Mouse (Mus musculus) spleen, postnatal 14 days (tissue): ENCODE measurements at regions not wholly inside any gene's neighbourhood (a gene's known extent, or its start where the extent isn't known, plus 50 kb on each side); places are given as distances from the start of the nearest gene placed in this dataset.
"Not testable (repeated sequence)": the region's sequence is repeated elsewhere in the genome, so short reads cannot be mapped to it uniquely, and the experiment has no call there.

Experiments used
- DNase-seq, 2 experiments: peaks; one replicate each; pipeline ENCODE4 v3.0.0; 2021 to 2022; ENCODE audit warnings: low spot score in 2 of 2

DNA sequence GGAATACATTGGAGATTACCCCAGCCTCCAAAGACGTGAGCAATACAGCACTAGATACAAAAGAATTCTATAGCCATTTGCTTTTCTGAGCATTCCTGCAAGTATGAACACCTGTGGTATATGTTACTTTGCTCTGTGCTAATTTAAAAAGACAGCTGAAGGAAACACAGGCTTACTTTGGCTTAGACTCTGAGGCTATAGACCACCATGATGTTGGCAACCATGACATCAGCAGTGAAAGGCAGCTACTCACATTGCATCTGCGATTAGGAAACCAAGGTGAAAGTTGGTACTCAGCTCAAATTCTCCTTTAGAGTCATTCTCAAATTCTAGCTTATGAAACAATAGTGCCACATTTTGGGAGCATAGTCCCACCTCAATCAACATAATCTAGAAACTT is 451.4 kb upstream of the Tbl1xr1 start:
- no peak for DNase-seq

DNA sequence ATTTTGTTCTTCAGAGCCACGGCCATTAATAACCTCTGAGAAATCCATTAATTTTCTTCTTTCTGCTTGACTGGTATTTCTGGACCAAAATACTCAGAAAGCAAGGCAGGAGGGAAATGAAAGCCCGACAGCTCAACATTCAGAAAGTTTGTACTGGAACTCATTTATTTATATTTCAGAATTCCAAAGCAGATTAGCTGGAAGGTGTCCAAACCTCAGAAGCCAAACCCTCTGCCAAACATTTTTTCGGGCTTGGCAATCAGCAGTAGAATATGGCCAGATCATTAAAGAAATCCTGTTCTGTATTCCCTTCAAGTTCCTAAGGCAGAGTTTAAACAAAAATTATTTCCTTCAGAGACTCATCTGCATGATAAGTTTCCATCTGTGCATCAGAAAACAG is 450.4 kb upstream of the Tbl1xr1 start:
- DNase-seq, result no peak

DNA sequence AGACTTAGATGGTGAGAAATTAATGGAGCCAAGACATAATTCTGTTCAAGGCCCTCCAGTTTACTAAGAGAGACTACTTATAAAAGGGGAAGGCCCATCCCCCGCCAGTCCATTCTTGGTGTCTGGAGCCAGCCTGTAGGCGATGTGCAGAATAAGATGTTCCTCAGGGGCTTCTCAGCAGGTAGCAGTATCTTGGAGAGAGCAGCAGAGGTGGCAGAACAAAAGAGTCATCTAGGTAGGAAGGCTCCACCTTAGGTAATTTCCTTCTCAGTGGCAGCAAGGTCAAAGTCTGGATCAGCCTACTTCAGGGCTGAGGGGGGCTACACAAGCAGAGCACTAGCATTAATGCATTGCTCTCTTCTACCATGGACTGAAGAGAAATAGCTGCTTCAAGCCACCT is 449.4 kb upstream of the Tbl1xr1 start:
- not testable (repeated sequence) for DNase-seq

DNA sequence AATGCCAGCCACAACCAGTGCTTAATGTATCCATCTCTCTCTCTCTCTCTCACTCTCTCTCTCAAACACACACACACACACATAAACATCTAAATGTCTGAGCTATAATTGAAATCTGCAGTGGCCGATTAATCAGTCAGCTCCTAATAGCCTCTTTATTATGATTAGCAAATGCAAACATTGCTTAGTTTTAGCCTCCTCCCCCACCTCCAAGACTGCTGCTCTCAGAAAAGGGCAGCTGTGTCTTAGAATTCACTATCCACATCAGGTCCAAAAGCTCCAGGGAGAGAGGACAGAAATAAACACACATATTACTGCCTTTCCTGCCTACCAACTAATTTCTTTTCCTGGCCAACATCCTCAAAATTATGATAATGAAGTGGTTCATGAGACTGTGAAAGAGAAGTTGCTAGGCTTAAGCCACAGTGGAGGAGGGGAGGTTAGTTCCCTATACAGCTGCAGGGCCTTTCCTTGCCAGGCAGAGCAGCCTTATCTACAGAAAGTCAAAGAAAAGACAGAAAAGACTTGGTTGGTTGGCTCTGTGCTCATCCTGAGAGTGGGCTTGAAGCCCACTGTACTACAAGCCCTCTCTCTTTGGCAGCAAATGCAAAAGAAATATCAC is 442.7 kb upstream of the Tbl1xr1 start:
- no peak for DNase-seq

DNA sequence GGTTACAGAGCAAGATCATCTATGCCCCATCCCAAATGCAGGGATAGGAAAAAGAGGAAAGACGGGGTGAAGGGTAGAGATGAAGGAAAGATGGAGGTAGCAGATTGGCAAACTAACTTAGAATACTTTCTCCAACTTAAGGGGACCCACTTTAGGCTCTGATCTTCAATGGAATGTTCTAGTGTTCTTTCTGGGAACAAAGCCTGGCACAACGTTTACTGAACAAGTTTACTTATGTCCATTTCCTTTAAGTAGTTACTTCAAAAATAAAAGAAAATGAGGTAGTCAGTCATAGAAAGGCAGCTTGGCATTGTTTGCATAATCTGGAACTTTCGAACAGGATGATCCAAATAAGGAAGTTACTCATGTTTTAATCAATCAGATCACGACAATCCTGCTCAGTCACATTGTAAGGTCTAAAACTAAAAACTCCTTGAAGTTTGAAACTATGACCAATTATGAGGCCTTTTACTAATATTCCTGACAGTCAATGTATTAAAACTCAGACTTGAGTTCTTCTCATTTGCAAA is 441.7 kb upstream of the Tbl1xr1 start:
- no peak for DNase-seq

DNA sequence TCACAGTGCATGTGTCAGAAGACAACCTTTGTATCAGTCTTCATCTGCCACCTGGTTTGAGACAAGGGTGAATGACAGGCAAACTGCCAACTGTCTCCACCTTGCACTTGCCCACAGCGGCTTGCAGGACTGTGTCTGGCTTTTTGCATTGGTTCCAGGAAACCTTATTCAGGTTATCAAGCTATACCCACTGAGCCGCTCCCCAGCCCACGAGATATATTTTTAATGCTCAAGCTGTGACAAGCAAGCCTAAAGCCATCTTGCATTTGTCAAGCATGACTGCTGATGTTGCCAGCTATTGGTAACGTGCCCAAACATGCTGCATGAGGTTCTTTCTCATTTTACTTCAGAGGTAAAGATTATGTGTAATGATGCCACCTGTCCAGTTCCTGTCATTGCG is 437.6 kb upstream of the Tbl1xr1 start:
- no peak for DNase-seq

DNA sequence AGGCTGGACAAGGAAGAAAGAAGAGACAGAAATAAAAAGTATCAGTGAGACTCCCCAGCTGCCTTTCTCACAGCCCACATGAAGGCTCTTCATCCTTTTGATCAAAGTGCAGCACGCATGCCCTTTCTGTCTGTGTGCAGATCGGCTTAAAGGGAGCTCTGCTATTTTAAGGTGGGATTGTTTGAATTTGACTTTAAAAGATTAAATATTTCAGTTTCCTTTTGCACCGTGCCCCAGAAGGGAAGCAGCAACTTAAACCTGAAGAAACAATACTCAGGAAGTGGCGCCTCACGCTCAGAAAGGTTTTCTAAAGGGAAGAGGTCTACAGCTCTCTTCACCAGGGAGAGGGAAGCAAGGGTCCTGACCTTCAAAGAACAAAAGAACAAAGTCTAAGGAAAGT is 436.9 kb upstream of the Tbl1xr1 start:
- DNase-seq, result no peak

DNA sequence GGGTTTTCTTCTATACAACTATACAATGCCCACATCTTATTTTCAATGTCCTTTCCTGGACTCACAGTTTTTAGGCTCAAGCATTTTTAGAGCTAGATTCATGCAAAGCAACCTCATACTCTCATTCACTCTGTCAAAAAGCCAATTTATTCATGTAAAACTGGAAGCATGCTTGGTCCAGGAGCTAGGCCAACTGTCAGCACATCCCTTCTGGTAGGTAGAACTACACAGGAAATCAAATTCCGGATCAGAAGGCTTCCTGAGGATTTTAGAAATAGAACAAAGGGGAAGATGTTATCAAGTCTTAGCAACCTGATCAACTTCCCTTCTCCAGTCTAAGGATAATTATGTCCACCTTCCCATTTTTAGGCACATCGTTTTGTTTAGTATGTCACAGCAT is 432.4 kb upstream of the Tbl1xr1 start:
- no peak for DNase-seq

DNA sequence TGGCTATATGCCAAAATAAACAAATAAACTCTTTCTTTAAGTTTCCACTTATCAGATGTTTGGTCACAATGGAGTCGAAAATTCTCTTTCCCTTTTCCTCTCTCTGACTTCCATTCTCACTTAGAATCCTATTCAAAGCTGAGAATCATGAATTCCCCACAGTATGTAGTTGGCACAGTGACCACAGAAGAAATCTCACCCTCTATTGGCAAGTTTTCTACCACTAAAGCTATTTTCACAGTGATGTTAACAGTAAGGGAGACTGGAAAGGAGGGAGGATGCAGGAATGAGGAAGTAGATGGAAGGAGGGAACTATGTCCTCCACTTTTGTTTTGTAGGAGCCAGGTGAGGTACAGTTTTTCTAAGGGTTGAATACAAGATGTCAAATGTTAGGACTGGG is 431.2 kb upstream of the Tbl1xr1 start:
- no peak for DNase-seq

DNA sequence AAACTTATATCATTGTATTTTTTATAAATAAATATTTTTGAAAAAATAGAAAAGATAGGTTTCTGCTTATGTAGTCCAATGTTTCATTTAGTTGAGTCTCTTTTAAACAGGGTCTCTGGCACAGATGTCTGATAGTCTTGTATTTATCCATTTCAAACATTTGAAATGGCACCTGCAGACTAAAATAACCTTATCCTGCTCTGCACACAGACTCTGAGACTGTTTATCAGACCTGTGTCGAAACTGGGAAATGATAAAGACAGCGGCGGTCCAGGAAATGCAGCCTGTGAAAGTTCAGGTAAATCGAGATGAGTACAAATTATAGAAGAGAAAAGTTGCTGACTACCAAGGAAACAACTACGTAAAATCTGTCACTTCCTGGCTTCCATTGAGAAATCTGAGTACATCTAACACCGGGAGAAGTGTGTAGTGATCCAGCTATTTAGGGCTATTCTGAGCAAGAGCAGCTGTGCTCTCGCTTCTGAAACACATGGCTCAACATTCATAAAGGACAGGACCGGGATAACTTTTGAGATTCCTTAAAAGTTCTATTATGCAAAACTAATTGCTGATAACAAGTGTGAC is 426.5 kb upstream of the Tbl1xr1 start:
- no peak for DNase-seq

DNA sequence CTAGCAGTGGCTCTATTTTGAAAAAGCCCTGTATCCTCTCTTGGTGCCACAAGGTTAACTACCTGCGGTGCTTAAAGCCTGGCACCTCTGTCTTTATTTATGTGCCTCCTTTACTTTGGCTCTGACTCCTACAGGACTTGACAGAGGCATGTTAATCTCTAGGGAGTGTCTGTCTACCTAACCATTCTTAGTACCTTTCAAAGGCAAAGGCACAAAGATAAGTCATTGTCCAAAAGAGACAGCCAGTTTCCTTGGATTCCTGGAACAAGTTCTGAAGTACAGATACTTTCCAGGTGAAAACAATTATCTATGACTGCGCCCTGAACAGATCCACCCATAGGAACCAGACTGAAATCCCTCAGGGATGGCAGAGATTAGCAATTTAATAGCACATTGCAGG is 421.2 kb upstream of the Tbl1xr1 start:
- no peak for DNase-seq

DNA sequence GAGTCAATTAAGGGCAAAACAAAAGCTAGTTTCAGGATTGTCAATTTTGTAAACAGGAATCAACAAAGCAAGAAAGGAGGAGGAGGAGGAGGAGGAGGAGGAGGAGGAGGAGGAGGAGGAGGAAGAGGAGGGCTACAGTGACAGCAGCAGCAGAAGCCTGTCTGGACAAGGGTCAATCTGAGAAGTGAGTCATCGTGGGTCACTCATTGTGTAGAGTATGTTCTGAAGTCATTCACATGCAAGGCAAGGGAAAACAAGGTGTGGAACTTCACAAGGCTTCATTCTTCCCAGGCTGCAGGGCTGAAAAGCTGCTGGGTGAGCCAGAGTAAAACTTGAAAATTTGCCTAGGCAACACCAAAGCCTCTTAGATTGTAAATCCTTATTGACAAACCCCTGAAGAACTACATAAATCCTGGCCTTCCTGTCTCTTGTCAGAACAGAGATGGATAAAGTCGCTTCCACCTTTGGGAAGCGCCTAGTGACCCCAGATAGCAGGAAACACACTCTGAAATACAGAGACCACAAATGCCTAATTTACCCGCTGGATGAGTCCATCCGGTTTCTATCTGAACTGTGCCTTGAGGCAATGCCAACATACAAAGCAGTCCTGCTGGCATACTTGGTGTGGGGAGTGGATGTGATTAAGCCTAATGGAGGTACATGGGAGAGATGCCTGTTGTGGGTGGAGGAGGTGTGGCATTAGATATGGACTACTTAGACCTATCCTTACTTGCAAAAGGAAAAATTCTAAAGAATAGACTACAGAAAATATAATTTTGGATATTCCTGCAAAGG is 408.9 kb upstream of the Tbl1xr1 start:
- DNase-seq, result no peak

DNA sequence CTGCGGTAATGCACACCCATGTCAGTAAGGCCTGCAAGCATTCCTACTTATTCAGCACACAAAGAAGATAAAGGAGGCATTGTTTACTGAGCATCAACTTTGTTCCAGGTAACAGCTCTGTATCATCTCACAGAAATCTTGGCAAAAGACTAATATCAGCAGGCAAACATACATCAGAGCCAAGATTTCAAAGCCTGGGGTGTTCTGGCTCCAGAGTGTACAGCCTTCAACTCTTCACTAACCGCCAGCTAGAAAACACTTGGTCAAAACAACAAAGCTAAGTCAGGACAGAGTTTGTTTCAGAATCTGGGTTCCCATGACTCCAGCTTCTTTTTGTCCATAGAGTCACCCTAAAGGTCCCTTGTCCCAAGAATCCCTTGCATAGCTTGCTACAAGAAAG is 404.6 kb upstream of the Tbl1xr1 start:
- DNase-seq, result no peak

DNA sequence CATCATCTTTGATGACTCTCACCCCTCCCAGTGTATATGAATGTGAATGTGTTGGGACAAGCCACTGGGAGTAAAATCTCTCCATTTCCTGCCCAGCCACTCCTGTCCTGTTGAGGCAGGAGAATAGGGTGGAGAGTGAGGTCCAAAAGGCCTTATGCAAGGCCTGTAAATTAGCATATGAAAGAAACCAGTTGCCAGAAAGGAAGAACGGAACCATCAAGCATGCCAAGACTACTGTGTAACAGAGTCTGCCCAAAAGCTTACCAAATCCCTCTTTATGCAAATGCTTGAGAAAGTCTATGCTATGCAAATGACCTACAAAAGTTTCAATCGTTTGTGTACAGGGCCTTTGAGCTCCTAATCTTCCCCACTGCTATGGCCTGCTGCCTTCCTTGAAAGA is 404.0 kb upstream of the Tbl1xr1 start:
- no peak for DNase-seq

DNA sequence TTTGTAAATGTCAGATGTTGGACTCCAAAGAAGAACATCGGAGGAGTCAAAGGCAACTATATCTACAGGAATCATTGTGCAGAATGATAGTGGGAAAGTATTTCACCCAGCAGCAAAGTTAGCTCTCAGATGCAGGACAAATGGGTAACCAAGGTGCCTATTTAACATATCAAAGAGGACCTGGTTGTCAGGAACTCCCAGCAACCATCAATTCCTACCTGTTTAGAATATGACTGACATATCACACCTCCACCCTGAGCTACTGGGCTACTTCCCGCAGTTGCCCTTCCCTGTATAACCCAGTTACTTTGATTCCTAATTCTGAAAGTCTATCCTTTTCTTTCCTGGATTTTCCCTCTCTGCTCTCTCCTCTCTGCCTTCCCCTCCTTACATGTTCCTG is 403.0 kb upstream of the Tbl1xr1 start:
- DNase-seq, result no peak

DNA sequence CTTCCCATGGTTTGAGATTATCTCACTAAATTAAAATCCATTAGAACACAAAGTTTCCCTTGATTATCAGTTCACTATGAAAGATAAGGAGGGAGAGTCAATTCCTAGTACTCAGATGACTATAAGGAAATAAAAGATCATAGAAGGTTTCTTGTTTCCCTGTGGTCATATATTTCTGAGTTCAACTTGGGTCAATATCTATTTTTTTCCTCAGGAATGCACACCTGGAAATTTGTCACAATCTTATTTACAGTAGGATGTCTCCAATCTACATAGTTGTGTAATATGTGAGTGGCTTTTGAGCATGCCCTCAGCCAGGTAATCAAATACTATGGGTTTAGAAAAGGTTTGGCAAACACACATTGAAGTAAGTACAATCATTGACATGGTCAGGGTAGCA is 398.2 kb upstream of the Tbl1xr1 start:
- no peak for DNase-seq

DNA sequence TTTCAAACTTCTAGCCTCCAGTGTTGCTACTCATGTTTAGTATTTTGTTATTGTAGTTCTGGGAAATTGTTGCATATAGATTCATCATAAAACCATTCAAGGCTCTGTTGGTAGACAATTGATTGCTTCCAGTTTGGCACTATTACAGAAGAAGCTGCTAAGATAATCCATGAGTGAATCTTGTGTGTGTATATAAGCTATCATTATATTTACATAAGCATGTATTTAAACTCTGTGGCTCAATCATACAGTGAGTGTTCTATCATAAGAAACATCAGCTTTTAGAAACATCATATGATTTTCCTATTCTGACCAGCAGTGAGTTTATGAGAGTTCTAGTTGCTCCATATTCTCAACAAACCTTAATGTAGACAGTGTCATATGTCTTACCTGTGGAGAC is 397.7 kb upstream of the Tbl1xr1 start:
- DNase-seq, result no peak

DNA sequence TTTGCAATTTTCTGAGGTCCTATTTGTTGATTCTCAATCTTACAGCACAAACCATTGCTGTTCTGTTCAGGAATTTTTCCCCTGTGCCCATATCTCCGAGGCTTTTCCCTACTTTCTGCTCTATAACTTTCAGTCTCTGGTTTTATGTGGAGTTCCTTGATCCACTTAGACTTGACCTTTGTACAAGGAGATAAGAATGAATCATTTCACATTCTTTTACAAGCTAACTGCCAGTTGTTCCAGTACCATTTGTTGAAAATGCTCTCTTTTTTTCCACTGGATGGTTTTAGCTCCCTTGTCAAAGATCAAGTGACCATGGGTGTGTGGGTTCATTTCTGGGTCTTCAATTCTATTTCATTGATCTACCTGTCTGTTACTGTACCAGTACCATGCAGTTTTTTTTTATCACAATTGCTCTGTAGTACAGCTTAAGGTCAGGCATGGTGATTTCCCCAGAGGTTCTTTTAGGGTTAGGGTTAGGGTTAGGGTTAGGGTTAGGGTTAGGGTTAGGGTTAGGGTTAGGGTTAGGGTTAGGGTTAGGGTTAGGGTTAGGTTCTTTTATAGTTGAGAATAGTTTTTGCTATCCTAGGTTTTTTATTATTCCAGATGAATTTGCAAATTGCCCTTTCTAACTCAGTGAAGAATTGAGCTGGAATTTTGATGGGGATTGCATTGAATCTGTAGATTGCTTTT is 378.3 kb upstream of the Tbl1xr1 start:
- not testable (repeated sequence) for DNase-seq

DNA sequence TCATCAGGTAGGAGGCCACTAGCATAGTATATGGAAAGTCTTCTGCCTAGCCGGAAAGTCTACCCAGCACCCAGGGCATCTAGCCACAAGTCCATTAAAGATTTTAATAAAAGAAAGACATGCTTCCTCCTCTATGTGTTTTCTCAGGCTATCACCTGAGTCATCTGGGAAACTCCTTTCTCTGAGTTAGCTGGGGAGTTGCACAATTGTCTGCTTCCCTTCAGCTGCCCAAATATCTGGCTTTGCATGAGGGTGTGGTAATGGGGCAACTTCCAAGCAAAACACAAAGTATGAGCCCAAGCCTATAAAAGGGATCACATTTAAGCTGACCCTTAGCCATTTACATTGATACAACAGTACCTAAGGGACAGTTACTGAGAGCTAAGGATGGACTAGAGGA is 376.9 kb upstream of the Tbl1xr1 start:
- no peak for DNase-seq

DNA sequence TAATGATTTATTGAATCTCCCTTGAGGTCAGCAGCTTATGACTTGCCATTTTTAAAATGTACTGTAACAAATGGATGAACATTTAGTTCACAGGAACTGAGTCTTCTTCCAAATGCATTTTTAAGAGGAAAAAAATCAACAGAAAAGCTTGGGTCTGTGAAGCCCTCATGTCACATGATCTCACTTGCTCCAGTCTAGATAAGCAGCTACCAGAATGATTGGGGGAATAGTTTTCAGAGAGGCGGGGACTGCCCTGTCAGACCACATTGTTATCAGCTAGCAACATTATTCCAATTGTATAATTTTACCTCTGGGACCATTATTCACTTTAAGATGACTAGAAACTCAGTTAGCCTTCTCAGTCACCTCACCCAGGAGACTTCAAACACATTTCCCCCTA is 376.1 kb upstream of the Tbl1xr1 start:
- DNase-seq, result no peak

DNA sequence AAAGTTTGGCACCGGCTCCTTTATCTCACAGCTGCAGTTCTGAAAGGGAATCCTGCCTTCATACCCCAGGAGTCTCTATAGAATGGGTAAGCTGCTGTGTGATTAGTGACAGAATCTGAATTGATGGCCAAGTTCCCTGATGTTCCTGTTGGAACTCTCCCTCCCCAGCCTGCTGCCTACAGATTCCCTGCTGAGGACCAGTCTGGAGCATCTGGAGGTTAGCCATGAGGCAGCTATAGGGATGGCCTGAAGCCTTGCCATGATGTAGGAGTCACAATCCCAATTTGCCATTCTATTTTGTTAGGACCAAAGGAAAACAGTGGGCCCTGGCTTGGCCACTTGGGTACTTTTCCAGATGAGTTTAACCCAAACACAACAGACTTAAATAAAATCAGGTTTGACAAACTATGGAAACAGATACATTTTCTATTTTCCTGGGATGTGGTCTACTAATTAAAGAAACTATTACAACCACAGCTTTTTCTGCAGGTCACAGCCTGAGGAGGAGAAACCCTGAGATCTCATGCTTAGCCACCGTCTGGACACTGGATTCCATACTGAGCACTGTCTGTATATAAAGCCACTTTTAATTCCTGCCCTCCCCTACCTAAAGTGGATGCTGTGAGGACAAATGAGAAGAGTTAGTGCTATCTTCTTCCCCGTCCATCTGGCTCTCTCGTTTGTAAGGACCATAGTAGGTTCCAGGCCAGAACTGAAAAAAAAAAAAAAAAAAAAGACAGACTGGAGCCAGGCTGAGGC is 349.5 kb upstream of the Tbl1xr1 start:
- DNase-seq, result no peak

DNA sequence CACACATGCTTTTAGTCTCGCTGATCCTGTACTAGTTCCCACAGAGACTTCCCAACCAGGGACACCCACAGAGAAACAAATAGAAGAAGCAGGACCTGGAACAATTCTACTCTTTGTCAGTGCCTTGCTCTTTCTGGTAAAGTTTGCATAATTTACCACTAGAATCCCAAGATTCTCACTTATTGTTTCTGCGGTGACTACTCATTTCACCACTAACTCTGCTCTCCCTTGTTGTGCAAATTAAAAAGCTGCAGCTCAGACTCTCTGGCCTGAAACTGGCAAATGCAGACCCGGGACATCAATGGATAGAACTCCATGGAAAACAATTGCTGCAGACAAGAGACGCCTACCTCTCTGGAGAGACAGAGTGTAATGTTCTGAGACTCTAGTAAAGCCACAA is 348.4 kb upstream of the Tbl1xr1 start:
- DNase-seq, result no peak
